Mouse (Mus musculus) G1E (cell line): ENCODE measurements at regions not wholly inside any gene's neighbourhood (a gene's known extent, or its start where the extent isn't known, plus 50 kb on each side); places are given as distances from the start of the nearest gene placed in this dataset.

ENCODE experiments used
- CTCF ChIP-seq: IDR thresholded peaks from 2 replicates; pipeline ENCODE4 v1.5.1; 2012; ENCODE audit warnings: low read depth, low read length, inconsistent platforms, mixed read lengths
- GATA1 ChIP-seq: IDR thresholded peaks from 2 replicates; pipeline ENCODE4 v1.6.1; 2012; ENCODE audit warnings: borderline replicate concordance, low read length, inconsistent platforms, mixed read lengths
- GATA2 ChIP-seq: IDR thresholded peaks from 2 replicates; pipeline ENCODE4 v1.6.1; 2012; ENCODE audit warnings: low read depth, low read length, inconsistent platforms, borderline replicate concordance
- TAL1 ChIP-seq: conservative IDR thresholded peaks from 2 replicates; pipeline ENCODE4 v1.6.1; 2012; ENCODE audit warnings: low read depth, low read length, inconsistent platforms, mixed read lengths

GRCm38 (mm10) chr12:26188996-26189395, 226.1 kb downstream of the Rnf144a start:
- TF ChIP-seq GATA1 (no peak), CTCF (no peak), TAL1 (no peak), GATA2 (no peak)
